Mouse (Mus musculus) spleen, embryonic (tissue): ENCODE results near the gene Gpr153.

ENCODE experiments used
- CTCF ChIA-PET: fragments of 350-600 bp; sonication (Branson Sonifier 250); formaldehyde crosslinking; loops from one replicate; lab custom pipeline; 2022; lab: Charles Lee

Gpr153 gene

DNA sequence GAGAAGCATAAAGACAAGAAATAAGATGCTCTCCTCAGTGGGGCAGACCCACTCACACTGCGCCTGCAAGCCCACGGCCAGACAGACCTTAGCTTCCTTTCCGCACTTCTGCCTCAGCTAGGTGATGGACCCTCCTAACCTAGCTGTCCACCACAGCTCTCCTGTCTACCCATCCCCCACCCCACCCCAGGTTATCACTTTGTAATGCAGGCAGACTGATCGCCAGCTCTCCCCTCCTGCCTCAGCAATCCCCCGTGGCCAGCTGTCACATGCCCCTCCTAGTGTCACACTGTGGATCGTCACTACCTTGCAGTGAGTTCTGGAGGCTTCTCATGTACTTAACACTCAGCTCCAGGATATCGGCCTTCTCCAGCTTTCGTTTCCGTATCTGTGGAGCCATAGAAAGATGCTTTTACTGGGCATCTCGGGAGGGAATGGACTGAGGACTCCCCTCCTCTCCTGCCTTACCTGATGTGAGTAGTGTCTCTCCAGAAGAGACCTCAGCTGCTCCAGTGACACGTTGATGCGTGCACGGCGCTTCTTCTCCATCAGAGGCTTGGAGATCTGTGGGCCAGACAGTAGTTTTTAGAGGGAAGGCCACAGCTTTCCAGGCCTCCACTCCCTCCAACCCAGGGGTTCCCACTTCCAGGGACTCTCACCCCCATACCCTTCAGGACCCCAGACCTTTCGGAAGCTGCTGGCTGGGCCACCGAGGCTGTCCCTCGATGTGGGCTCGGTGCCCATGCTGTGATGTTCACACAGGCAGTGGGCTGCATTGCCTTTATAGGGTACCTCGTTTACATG lies 13.5 kb downstream of the Gpr153 start:
- CTCF ChIA-PET: interaction anchor here (0.9 kb wide), 1 partner anchor 114 kb away, joined by 3 read pairs; no protein-coding TSS in a partner anchor

DNA sequence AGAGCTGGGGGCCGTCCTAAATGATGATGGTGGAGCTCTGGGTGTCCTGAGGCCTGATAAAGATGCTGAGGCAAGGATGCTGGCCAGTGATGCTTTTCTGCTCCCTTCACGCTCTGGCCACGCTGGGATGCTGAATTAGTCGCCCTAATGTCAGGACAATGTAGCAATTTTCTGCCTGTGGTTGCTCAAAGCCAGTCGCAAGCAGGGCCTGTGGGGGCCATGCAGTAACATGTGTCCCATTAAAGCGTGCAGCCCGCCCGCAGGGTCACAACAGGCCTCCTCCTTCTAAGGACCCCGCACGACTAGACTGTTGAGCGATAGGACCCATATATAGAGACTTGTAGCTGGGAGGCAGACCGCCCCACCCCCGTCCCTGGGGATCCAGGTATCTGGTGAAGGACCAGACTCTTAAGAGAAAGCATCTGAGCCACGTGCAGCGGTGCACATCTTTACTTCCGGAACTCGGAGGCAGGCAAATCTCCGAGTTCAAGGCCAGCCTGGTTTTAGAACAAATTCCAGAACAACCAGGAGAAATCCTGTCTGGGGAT lies 14.4 kb downstream of the Gpr153 start:
- CTCF ChIA-PET: no interaction called here

DNA sequence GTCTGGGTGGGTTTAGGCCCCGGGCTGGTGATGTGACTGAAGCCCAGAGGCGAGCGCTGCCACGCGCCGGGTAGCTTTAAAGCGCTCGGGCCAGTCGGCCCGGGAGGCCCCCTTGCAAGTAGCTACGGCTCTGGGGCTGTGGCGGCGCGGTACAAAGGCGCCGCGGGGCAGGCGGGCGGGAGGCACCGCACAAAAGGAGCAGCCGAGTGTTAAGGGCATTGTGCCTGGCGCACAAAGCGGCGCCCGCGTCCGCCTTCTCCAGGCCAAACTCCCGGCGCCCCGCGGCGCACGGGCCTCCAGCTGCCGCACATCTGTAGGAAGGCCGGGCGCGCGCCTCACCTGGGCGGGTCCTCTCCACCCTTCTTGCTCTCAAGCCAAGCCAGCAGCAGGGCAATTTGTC lies 16.4 kb downstream of the Gpr153 start:
- CTCF ChIA-PET: no interaction called here

DNA sequence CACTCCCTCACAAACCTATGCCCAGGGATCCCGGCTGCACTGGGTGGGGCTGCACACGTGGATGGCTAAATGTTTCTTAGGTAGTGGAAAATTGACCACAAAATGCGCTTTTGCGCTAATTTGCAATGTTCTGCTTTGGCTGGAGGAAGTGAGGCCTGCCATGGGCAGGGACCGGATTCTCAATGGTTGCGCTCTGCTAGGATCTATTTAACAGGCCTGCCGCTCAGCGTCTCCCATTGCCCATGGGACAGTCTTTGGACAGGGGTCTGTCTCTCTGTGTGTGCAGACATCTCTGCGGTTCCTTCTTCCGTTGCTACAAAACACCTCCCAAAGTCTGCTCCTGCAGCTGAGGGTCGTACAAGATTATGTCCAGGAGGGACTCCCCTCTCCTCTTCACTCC lies 17.0 kb downstream of the Gpr153 start:
- CTCF ChIA-PET: no interaction called here

DNA sequence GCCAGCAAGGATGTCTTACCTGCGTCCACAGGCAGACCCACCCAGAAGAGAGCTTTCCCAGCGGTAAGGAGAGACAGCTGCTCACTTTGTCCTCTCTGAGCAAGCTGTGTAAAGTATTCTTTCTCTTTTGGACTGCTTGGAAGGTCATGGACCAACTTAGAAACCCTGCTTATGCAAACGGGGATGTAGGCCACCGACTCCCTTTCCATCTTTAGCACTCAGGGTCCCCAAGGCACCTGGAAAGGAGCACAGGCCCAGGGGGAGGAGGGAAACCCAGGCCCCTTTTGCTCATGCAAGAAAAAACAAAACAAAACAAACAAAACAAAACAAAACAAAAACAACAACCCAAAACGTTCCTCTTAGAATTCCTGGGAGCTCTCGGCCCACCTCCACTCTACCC lies 17.5 kb downstream of the Gpr153 start, which contains the start of gene Hes3:
Hes3 (minus strand) TSS at position 101 of the 400 bp plus-strand sequence.
- CTCF ChIA-PET: interaction anchor here (0.7 kb wide), 1 partner anchor 38 kb away, joined by 3 read pairs; no protein-coding TSS in a partner anchor

DNA sequence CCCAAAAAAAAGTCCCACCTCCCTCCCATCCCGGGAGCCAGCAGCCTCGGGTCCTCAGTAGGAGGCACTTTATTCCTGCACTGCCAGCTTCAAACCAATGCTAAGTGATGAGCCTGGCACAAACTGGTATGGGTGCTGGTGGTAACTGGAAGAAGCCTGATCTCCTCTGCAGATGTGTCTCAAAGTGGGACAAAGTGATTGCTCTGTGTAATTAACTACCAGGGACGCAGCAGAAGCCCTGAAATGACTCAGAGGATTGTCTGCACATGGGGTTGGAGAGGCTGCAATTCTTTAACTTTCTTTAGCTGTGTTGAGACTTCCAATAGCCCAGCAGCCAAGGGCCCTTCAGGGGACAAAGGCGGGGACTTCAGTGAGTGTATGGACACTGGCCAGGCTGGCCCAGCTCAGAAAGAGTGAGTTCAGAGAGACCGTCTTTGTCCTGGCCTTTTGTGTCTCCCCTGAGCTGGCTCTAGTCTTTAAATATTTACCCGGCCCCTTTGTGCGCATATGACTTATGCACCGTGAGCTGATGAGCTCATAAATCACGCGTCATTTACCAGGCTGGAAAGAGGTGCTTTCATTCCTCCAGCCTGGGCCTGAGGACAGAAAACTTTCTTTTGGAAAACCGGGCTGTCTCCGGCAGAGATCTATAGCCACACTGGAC lies 18.2 kb downstream of the Gpr153 start:
- CTCF ChIA-PET: interaction anchor here (0.7 kb wide), 1 partner anchor 38 kb away, joined by 3 read pairs; no protein-coding TSS in a partner anchor

DNA sequence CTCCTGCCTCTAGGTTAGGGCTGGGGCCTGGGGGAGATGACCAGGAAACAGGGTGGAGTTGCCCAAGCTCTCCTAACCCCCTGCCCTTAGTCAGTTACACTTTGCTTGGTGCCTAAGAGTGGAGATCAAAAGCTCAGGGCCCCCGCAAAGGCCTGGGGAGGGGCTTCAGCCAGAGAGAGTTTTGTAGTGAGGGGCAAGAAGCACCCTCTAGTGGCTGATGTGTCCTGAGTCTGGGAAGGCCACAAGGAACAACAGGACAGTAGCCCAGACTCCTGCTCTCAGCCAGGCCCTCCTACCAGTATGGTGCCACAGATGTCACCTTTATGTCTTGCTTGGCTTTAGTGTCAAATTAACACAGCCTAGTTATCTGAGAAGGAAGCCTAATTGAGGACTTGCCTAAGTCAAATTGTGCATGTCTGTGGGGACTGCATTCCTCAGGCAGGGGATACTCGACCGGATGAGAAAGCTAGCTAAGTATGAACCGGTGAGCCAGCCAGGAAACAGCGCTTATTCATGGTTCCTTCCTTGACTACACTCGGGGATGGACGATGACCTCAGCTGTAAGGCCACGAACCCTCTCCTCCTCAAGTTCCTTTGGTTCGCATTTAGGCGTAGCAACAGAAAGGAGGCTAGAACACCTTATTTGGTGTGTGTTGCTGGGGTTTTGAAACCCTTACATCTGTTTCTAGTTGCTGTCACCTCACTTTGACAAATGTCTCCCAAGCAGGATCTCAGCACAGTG lies 20.3 kb downstream of the Gpr153 start:
- CTCF ChIA-PET: no interaction called here

DNA sequence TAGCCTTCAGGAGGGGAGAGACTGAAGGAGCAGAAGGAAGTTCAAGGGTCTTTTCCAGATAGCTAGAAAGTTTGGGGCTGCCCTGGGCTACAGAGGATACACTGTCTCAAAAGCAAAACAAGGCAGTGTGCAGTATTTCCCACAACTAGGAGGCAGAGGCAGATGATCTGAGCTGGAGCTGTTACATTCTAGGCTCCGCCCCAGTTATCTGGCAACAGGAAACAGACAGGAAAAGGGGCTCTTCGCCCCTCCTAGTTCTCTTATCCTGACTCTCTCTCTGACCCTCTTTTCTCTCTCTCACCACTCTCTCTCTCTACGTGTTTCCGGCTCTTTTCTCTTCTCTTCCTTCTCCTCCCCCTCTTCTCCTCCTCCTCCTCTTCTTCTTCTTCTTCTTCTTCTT lies 21.9 kb downstream of the Gpr153 start:
- CTCF ChIA-PET: no interaction called here

DNA sequence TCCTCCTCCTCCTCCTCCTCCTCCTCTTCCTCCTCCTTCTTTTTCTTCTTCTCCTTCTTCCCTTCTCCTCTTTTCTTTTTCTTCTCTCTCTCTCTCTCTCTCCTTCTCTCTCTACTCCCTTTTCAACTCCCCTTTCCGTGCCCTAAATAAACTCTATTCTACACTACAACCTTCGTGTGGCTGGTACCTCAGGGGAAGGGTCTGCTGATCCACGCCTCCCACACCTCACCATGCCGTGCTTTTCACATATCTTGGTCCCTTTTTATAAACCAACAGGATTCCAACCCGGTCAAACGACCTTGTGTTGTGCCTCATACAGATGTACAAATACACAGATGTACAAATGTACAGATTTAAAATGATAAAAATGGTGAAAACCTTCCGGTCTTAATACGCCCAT lies 22.3 kb downstream of the Gpr153 start:
- CTCF ChIA-PET: no interaction called here

DNA sequence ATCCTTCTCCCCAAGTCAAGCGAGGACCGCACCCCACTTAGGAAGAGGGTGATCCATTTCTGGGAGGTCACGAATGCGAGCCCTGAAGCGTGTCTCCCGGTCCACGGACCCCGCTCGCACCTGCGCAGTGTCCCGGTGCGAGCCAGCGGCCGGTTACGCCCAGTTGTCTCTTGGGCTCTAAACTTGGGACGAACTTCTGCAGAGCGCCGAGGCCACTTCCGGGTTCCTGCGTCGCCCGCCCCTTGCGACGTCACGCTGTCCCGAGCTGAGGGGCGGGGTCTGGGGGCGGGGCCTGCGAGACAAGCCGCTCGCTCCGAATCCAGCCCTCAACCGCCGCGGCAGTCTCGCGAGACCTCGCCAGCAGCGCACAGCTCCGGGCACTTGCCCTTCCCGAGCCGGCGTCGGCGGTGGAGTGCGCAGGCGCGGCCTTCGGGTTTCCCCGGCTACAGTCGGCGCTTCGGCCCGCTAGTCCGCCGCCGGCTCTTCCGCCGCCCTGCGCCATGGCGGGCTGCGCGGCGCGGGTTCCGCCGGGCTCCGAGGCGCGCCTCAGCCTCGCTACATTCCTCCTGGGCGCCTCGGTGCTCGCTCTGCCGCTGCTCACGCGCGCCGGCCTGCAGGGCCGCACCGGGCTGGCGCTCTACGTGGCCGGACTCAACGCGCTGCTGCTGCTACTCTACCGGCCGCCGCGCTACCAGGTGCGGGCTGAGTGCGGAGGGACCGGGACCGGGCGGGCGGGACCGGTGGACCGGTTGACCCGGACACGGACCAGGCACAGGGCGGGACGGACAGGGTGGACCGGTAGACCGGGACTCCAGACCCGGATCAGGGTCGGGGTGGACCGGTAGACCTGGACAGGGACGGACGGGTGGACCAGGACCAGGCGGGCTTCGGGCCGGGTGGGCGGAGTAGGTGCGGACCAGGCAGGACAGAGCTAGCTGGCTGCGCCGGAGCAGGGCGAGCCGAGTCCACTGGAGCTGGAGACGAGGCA lies 23.1 kb downstream of the Gpr153 start, which contains the start of gene Icmt:
Icmt (plus strand) TSS at position 354 of the 988 bp plus-strand sequence.
- CTCF ChIA-PET: no interaction called here

DNA sequence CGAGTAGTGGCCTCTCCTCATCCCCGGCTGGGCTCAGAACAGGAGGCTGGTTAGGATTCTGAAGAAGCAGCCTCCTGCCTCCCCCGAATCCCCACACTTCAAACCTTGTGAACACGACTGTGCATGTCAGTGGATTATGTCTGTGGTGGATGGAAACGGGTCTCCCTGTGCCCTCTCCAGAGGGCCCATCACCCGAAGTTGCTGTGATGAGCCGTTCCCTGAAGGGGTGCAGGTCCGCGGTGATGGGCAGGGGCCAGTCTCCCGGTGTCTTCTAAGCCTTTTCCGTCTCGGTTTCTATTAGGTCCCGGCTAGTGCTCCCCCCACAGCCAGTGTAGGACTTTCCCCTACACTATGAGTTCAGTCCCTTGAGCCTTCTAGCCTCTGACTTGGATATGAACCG lies 24.8 kb downstream of the Gpr153 start:
- CTCF ChIA-PET: no interaction called here

DNA sequence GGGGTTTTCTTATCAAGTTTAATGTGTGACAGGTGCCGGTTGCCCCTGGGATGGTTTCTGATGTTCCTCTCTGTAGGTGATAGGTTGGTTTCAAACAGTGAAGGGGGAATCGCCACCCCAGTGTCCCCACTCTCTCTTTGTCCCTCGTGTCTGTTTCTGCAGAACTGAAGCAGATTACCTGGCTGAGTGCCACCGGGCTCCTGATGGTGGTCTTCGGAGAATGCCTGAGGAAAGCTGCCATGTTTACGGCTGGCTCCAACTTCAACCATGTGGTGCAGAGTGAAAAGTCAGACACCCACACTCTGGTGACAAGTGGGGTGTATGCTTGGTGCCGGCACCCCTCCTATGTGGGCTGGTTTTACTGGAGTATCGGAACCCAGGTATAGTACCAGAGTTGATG lies 26.3 kb downstream of the Gpr153 start:
- CTCF ChIA-PET: no interaction called here

DNA sequence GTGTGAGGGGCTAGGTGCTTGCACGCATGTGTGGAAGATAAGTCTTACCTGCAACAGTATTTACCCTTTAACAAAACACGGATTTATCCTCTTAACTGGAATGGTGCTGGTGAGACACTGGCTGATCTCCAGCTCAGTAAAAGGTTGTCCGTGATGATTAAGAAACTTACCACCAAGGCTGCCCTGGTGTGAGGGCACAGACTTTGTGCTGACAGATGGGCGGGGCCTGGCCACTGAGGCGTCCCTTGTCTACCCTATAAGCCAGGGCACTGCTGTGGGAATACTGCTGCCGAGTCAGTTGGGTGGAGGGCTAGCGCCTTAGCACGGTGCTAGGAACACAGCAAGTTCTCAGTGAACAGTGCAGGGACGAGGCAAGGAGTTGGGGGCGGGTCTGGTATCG lies 28.0 kb downstream of the Gpr153 start:
- CTCF ChIA-PET: no interaction called here

DNA sequence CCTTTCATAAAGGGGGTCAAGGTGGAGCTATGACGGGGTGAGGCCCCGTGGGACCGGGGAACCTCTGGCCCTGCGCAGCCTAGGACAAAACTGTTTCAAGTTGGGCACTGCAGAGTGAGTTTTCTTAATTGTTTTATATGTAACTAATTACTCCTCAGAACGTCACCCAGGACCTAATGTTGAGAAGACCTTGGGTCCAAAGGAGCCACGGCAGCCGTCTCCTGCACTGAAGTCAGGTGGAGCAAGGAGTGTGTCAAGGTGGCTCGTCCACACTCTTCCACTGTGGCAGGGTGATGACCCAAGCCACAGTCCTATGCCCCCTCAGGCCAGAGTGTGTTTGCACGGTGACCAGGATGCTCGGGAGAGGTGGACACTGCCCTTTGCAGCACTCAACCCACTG lies 29.1 kb downstream of the Gpr153 start:
- CTCF ChIA-PET: no interaction called here

DNA sequence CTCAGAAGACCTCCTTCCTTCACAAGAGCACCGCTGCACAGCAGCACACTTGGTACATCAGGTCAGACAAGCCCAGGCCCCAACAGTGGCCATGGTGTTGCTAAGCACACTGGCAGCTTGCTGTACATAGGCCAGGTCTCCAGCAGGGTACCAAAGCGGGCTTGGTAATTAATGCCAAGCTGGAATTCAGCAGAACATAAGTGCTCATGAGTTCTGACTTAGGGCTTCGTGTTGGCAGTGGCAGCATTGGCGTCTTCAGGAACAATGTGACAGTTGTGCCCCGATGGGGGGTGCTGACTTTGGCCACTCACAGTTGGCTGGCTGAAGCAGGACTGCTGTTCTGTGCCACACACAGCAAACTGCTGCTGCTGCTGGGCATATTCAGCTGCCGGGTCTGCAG lies 30.7 kb downstream of the Gpr153 start:
- CTCF ChIA-PET: no interaction called here

DNA sequence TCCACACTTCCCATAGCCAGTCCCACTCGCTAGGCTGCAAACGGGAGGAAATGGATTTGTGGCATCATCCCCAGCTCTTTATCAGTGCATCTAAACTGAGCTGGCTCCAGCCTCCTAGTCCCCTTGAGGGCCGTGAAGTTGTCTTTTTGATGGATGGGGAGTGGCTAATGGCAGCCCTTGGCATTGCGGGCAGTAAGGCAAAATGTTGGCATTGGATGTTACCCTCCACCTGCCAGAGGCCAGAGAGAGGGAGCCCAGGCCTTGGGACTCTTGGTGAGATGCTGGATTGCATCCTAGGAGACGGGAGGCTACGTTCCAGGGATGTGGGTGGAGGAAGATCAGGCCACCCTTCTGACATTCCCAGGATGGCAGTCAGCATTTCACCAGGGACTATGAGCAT lies 32.0 kb downstream of the Gpr153 start:
- CTCF ChIA-PET: no interaction called here

DNA sequence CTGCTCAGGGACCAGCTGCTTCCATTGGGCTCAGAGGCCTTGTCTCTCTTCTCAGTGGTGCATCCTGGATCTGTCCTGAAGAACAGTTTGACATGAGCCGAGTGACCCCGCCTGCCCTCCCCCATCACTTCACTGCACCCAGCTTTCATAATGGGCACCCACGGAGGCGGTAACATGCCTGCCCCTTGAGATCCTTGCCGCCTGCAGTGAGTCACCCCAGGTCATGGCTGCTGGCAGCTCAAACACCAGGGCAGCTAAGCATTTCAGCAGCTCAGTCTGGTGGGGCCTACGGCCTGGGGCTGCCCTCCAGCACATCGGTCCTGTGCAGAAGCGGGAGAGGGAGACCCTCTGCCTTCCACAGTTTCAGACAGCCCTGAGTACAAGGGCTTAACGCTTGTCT lies 33.5 kb downstream of the Gpr153 start:
- CTCF ChIA-PET: no interaction called here

DNA sequence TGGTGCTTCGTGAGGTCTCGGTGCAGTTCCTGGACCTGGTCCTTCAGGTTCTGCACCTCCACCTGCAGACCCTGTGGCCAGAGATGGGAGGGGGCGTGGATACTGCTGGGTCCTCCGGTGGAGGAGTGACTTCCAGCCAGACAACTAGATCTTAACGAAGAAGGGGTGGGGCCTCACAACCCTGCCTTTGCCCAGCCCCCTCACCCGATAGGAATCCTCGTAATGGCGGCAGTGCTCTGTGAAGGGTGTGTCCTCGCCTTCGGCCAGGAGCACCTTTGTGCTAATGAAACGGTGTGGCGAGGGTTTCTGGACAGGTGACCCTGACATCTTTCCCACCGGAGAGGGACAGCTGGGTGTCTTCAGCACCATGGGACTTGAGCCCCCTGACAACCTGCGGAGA lies 38.2 kb downstream of the Gpr153 start:
- CTCF ChIA-PET: no interaction called here

DNA sequence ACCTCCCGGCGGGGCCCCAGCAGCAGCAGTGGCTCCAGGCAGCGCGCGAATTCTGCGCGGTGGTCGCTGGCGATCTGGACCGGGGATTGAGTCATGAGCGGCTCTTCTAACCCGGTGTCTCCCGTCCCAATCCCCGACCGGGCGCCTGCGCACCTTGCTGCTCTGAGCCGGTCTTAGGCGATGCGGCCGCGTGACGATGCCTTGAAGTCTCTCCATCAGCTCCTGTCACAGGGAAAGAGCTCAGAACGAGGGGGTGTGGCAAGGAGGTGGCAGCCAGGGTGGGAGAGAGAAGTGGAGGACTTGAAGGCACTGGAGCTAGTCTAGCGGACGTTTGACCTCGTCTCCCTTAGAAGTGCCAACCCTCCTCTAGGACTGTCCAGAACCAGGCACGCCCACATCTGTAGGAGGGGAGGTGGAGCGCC lies 39.2 kb downstream of the Gpr153 start:
- CTCF ChIA-PET: no interaction called here

DNA sequence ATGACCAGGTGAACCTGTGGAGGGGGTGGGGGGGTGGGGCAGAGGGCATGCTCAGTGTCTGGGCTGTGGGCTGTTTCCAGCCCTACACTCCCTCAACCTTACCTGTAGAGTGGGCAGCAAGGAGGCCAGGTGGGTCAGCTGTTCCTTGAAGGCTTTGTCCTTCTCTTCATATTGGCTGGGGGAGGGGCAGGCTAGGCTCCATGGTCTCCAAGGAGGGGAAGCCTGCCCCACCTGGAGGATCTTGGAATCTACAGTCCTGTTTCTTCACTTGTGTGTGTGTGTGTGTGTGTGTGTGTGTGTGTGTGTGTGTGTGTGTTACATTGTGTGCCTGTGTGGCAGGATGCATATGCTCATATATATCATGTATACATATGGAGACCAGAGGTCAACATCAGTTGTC lies 39.9 kb downstream of the Gpr153 start:
- CTCF ChIA-PET: interaction anchor here (0.5 kb wide), 1 partner anchor 84 kb away, joined by 4 read pairs; no protein-coding TSS in a partner anchor
